Mouse (Mus musculus) small intestine, adult 2 months (tissue): Measurements from ENCODE around the gene 5730522E02Rik. TPM values are rescaled to one million over a fixed set of nuclear protein-coding genes. Genes with fewer than 3 reads are reported as not detected.
A peak's percentile ranks its signal among the peaks of the same experiment; 100 is the strongest.

Experiments used
- H3K27ac ChIP-seq: fragments of 200-500 bp; 2 replicates; pipeline ENCODE4 v1.5.1; 2012; ENCODE audit warnings: low read depth, low read length, control low read depth, inconsistent platforms; ENCODE audit not compliant: insufficient read depth
- H3K27me3 ChIP-seq: fragments of 200-500 bp; 2 replicates; pipeline ENCODE4 v1.6.1; 2012; ENCODE audit warnings: mild to moderate bottlenecking, moderate library complexity, low read length, inconsistent platforms; ENCODE audit not compliant: control insufficient read depth, insufficient read depth
- H3K36me3 ChIP-seq: fragments of 200-500 bp; 2 replicates; pipeline ENCODE4 v1.6.1; 2012; ENCODE audit warnings: mild to moderate bottlenecking, low read length, control low read depth, inconsistent platforms; ENCODE audit not compliant: control insufficient read depth, insufficient read depth
- H3K4me1 ChIP-seq: fragments of 200-500 bp; 2 replicates; pipeline ENCODE4 v1.6.1; 2012; ENCODE audit warnings: low read length, inconsistent platforms, mixed read lengths; ENCODE audit not compliant: control insufficient read depth, insufficient read depth, insufficient read length
- H3K4me3 ChIP-seq: fragments of 200-500 bp; 2 replicates; pipeline ENCODE4 v1.5.1; 2012; ENCODE audit warnings: low read depth, mild to moderate bottlenecking, control low read depth, inconsistent platforms, low read length, moderate library complexity
- CTCF ChIP-seq: fragments of 200-500 bp; IDR thresholded peaks from 2 replicates; pipeline ENCODE4 v1.5.1; 2012; ENCODE audit warnings: low read depth, mild to moderate bottlenecking, control low read depth, inconsistent platforms, low read length, moderate library complexity, mixed read lengths; ENCODE audit not compliant: insufficient replicate concordance, insufficient read length; ENCODE audit errors: extremely low read depth
- POLR2A ChIP-seq: fragments of 200-500 bp; IDR thresholded peaks from 2 replicates; pipeline ENCODE4 v1.6.1; 2012; ENCODE audit warnings: low read depth, mild to moderate bottlenecking, control low read depth, inconsistent platforms, low read length, moderate library complexity
- WGBS: fragments of 180-500 bp; shearing (Covaris S2); methylation state at CpG from one replicate; pipeline ENCODE4 v1.1.7; 2018; 5-methylcytosine and 5-hydroxymethylcytosine counted together
- polyA plus RNA-seq: library from polyadenylated mRNA; depleted of rRNA; stranded (reverse); fragments of >200 nt; gene quantifications from 2 replicates; pipeline ENCODE4 v1.2.3, GENCODE M21; 2012

5730522E02Rik gene
- polyA plus RNA-seq, 1 experiment, result not detected

GRCm38 (mm10) chr11:26085380-26086035 is 125.1 kb downstream of the 5730522E02Rik start:
- Histone ChIP-seq H3K4me1 (no peaks in the 10 kb centered on the region), H3K4me3 (no peak overlapping the region), H3K36me3 (no peaks in the 10 kb centered on the region), H3K27me3 (no peaks in the 10 kb centered on the region), H3K27ac (no peak overlapping the region)
- TF ChIP-seq CTCF (no peak), POLR2A (no peak)
- WGBS, result 35% methylated on average over 6 of the region's 6 CpGs

- no peak overlapping the region for H3K4me3 ChIP-seq
- TF ChIP-seq CTCF (no peak), POLR2A (no peak)
- no peaks in the 10 kb centered on the region for H3K36me3 ChIP-seq
- WGBS, result 73% methylated on average over 2 of the region's 2 CpGs
- no peaks in the 10 kb centered on the region for H3K4me1 ChIP-seq
- no peak overlapping the region for H3K27ac ChIP-seq
- H3K27me3 ChIP-seq, result no peaks in the 10 kb centered on the region
Observed at GRCm38 (mm10) chr11:26076335-26076734, 134.2 kb downstream of the 5730522E02Rik start.

GRCm38 (mm10) chr11:26075536-26075935 is 135.0 kb downstream of the 5730522E02Rik start:
- H3K4me1 ChIP-seq, result no peaks in the 10 kb centered on the region
- 84% methylated on average over 6 of the region's 6 CpGs for WGBS
- H3K27ac ChIP-seq, result no peak overlapping the region
- TF ChIP-seq CTCF (no peak), POLR2A (no peak)
- H3K27me3 ChIP-seq, result no peaks in the 10 kb centered on the region
- H3K36me3 ChIP-seq, result no peaks in the 10 kb centered on the region
- H3K4me3 ChIP-seq, result no peak overlapping the region

- WGBS, result 51% methylated on average over 8 of the region's 8 CpGs
Observed at GRCm38 (mm10) chr11:26073638-26074294, 136.8 kb downstream of the 5730522E02Rik start.

GRCm38 (mm10) chr11:26072101-26072500 is 138.5 kb downstream of the 5730522E02Rik start:
- Histone ChIP-seq H3K4me3 (no peak overlapping the region), H3K36me3 (no peaks in the 10 kb centered on the region), H3K27ac (no peak overlapping the region), H3K4me1 (no peaks in the 10 kb centered on the region), H3K27me3 (no peaks in the 10 kb centered on the region)
- TF ChIP-seq POLR2A (no peak), CTCF (no peak)
- WGBS, result 56% methylated on average over 4 of the region's 4 CpGs

More at GRCm38 (mm10) chr11:26073638-26074294, 136.8 kb downstream of the 5730522E02Rik start:
- Histone ChIP-seq H3K27ac (no peak overlapping the region), H3K36me3 (no peaks in the 10 kb centered on the region), H3K4me1 (no peaks in the 10 kb centered on the region), H3K4me3 (no peak overlapping the region), H3K27me3 (no peaks in the 10 kb centered on the region)
- TF ChIP-seq CTCF (0 out of 2 replicates have a peak, but pooled peaks have one; percentile 10), POLR2A (no peak)

- no peak overlapping the region for H3K4me3 ChIP-seq
- 62% methylated on average over 2 of the region's 2 CpGs for WGBS
- no peak for TF ChIP-seq CTCF
- TF ChIP-seq POLR2A, result no peak
- no peaks in the 10 kb centered on the region for H3K27me3 ChIP-seq
- no peak overlapping the region for H3K27ac ChIP-seq
- H3K36me3 ChIP-seq, result no peaks in the 10 kb centered on the region
- no peaks in the 10 kb centered on the region for H3K4me1 ChIP-seq
Observed at GRCm38 (mm10) chr11:26063252-26063651, 147.3 kb downstream of the 5730522E02Rik start.

- no peak for TF ChIP-seq POLR2A
- no peak for TF ChIP-seq CTCF
- no peaks in the 10 kb centered on the region for H3K4me1 ChIP-seq
- H3K36me3 ChIP-seq, result no peaks in the 10 kb centered on the region
- H3K4me3 ChIP-seq, result no peak overlapping the region
- 78% methylated on average over 8 of the region's 8 CpGs for WGBS
- no peak overlapping the region for H3K27ac ChIP-seq
- H3K27me3 ChIP-seq, result no peaks in the 10 kb centered on the region
Observed at GRCm38 (mm10) chr11:26061471-26062137, 149.0 kb downstream of the 5730522E02Rik start.
